Mouse (Mus musculus): ENCODE measurements around the gene Smdt1. TPM values are rescaled to one million over a fixed set of nuclear protein-coding genes. Genes with fewer than 3 reads are reported as not detected.

Smdt1 gene
- total RNA-seq (2021) = 100 to 1,000 TPM; 116 to 123 TPM
- long read RNA-seq, experiment 1, transcript Smdt1-204 (3 exons, 597 nt) = minor isoform, 15 of 387 reads
- long read RNA-seq, experiment 1, transcript Smdt1-201 (3 exons, 705 nt) = major isoform, 145 of 387 reads
- long read RNA-seq, experiment 1, partial matches to known transcripts = 16 of 387 reads
- long read RNA-seq, experiment 1, other reads (novel, unspliced or antisense) = 211 of 387 reads
- long read RNA-seq, experiment 2, transcript Smdt1-201 (3 exons, 705 nt) = major isoform, 176 of 507 reads
- long read RNA-seq, experiment 2, transcript Smdt1-204 (3 exons, 597 nt) = minor isoform, 31 of 507 reads
- long read RNA-seq, experiment 2, partial matches to known transcripts = 0 of 507 reads
- long read RNA-seq, experiment 2, other reads (novel, unspliced or antisense) = 300 of 507 reads

DNA sequence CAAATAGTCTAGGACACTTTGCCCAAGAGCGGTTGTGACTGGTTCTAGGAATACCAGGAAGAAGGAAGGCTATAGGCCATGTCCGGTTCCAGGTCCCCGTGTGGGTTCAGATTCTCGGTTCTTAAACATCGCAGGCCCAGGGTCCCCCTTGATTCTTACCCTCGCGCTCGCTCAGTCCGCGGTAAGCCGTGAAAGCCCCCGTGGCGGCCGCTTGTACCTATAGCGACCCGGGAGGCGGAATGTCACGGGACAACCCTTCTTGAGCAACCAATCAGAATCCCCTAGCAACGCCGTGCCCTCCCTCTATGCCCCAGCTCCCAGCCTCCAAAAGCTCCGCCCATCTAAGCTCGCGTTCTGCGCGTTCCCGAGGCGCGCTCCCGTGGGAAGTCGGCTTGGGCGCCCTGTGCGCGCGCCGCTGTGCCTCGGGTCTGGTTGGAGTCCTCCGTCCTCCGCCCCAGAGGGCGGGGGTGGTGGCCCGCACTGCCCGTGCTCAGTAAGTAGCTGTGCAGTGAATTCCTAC is at the start of gene Smdt1, which contains the start of the genes Naga and Pheta2:
Gene Smdt1, plus strand, starts transcription at position 367 of the 520 bp plus-strand sequence.
Gene Naga, minus strand, starts transcription at position 333 of the 520 bp plus-strand sequence.
Gene Pheta2, plus strand, starts transcription at position 350 of the 520 bp plus-strand sequence.
- peak; percentile 95 to 97 for DNase-seq
- intact Hi-C loops (cut with DNase I) = no loop called here

DNA sequence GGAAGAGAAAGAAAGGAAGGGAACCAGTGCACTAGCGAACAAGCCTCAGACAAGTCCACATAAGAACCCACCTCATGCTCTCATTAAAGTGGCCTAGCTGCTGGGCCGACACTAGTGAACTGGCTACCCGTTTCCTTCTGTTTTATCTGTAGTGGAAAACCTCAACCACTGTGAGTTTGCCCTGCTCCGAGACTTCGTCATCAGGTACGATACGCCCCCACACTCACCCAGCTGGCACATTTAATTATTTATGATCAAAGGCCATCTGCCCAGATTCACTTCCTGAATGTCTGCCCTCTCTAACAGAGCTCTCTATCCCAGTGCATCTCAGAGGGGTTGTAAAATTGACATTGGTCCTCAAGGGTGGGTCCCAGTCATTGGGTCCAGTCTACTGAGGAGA is 48.5 kb upstream of the Smdt1 start:
- DNase-seq = no peak
- intact Hi-C loops (cut with DNase I) = no loop called here

- DNase-seq = no peak
- intact Hi-C loops (cut with DNase I) = no loop called here
Measured at GRCm38 (mm10) chr15:82292851-82293250, 45.9 kb upstream of the Smdt1 start.

DNA sequence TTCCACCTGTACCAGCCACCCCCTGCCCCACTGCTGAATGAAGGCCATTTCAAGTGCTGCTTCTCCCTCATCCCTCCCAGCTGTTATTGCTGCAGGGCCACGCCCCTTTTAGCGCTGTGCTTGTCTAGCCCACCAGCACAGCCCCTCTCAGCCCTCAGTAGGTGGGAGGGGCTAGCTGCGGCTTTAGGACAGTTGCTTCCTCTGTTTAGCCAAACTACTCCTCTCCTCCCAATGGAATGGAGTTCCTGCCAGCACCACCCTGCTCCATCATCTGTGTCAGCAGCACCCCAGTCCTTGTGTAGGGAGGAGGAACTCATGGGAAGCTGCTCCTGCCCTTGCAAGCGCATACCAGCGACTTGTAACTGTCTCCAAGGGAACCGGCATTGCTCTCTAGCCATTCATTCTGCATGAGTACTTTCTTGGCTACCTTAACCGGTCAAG is 45.5 kb upstream of the Smdt1 start:
- intact Hi-C loops (cut with DNase I) = no loop called here
- DNase-seq = no peak

GRCm38 (mm10) chr15:82294059-82294458 is 44.7 kb upstream of the Smdt1 start:
- intact Hi-C loops (cut with DNase I) = no loop called here
- no peak for DNase-seq

DNA sequence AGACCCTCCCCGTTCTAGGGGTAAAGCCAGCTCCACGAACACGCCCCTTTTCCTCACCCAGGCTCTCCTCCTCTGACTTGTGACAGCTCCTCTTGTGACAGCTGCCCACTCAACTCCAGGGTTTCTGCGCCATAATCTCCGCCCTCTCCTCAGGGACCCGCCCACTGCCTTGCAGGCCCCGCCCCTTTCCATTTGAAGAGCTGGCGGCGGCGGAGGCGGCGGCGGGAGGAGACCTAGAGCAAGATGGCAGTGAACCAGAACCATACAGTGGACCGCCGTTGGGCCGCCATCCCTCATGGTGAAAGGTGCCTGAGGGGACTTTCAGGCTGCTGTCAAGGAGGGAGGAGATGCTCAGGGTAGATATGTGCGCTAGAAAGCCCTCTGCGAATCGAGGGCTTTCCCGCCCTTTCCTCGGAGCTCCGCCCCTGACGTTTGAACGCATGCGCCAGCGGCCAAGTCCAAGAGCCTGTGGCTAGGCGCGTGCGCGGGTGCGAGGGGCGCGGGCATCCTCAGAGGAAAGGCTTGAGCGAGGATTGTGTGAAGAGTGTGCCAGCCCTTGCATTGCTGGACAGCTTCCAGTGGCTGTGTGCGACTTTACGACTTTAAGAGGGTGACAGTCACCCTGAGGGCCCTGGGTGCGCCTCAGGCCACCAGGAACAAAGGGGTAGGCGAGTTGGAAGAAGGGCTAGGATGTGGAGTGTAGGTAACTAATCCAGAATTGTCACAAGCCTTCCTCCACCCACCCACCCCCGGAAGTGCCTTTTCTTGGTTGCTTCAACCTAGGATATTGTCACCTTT is 39.8 kb upstream of the Smdt1 start, which contains the start of gene Wbp2nl:
Gene Wbp2nl, plus strand, starts transcription at position 191 of the 798 bp plus-strand sequence.
- DNase-seq = no peak
- intact Hi-C loops (cut with DNase I) = no loop called here

GRCm38 (mm10) chr15:82307107-82307506 is 31.7 kb upstream of the Smdt1 start:
- DNase-seq = no peak
- intact Hi-C loops (cut with DNase I) = no loop called here

- no peak for DNase-seq
- intact Hi-C loops (cut with DNase I) = no loop called here
Measured at GRCm38 (mm10) chr15:82308416-82308815, 30.3 kb upstream of the Smdt1 start.

GRCm38 (mm10) chr15:82317839-82318238 is 20.9 kb upstream of the Smdt1 start:
- intact Hi-C loops (cut with DNase I) = no loop called here
- DNase-seq = no peak

- intact Hi-C loops (cut with DNase I) = no loop called here
- no peak for DNase-seq
Measured at GRCm38 (mm10) chr15:82319613-82320012, 19.1 kb upstream of the Smdt1 start.

GRCm38 (mm10) chr15:82322195-82322594 is 16.6 kb upstream of the Smdt1 start:
- intact Hi-C loops (cut with DNase I) = no loop called here
- no peak for DNase-seq

DNA sequence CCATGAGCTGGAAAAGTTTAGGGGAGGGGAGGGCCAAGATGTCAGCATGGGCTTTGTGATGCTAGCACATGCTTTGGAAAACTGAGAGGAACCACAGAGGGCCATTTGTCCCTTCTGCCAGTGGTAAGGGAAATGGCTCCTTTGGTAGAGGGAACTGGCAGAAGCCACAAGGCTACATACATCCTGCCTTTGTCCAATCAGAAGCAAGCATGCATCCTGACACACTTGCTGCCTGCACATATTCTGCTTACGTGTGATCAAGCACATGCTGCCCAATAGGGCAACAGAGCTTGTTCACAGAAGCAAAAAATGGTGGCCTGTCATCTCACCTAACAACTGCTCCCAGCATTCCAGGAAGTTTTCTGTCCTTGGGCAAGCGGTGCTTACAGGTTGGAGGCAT is 13.4 kb upstream of the Smdt1 start:
- DNase-seq = no peak
- intact Hi-C loops (cut with DNase I) = no loop called here

GRCm38 (mm10) chr15:82335194-82335593 is 3.6 kb upstream of the Smdt1 start:
- no peak for DNase-seq
- intact Hi-C loops (cut with DNase I) = no loop called here

GRCm38 (mm10) chr15:82336629-82337028 is 2.1 kb upstream of the Smdt1 start:
- no peak for DNase-seq
- intact Hi-C loops (cut with DNase I) = no loop called here

GRCm38 (mm10) chr15:82337875-82338274 is 884 bp upstream of the Smdt1 start:
- DNase-seq = no peak
- intact Hi-C loops (cut with DNase I) = no loop called here

- intact Hi-C loops (cut with DNase I) = no loop called here
- DNase-seq = no peak
Measured at GRCm38 (mm10) chr15:82339150-82339549, 391 bp downstream of the Smdt1 start.

DNA sequence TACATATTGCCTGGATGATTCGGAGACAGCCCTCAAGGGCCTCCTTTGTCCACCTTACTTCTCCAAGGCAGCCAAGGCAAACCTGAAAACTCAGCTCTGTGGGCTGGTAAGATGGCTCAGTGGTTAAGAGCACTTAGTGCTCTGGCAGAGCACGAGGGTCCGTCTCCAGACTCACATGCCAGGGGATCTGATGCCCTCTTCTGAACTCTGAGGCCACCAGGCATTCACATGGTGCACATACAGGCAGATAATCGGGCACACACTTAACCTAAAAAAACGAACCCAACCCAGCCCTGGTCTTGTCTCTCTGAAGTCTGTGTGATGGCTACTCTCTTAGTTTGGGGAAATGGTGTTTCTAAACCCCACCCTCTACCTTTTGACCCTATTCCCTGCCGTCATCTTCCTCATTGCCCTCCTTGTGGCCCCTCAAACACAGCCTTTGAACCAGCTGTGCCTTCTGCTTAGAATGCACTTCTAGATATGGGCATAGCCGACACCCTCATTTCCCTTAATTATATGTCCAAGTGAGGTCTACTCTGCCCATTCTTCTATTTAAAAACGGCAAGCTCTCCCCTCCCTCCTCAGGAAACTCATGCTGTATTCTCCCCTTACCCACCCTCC is 985 bp downstream of the Smdt1 start:
- no peak for DNase-seq
- intact Hi-C loops (cut with DNase I) = loop anchor here (10.0 kb wide), 1 partner anchor 175 kb away; no protein-coding TSS in a partner anchor

DNA sequence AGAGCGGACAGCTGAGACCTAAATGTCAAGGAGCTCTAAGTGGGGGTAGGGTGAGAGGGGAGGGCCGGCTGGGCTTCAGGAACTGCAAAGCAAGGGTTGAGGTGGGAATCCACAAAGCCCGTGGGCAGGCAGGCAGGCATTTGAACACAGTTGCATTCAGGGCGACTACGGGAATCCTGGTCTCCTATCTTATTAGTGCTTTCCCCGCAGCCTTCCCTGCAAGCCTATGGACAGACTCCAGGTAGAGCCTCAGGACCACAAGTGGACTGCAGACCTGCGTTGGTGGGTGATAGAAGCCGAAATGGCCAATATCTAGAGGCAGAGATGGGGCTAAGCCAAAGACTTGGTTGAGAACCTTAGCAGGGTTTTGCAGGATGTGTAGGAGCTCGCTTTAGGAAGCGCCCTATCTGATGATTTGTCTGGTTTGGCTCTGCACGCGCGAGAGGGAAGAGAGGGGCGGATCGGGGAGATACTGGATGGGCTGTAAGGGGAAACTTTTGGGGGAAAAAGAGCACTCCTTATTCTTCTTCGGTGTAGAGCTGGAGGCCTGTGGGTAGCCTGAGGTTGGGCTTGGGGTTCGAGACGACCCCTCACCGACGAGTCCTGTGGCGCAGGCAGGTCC is 1.8 kb downstream of the Smdt1 start:
- intact Hi-C loops (cut with DNase I) = loop anchor here (10.0 kb wide), 1 partner anchor 176 kb away; no protein-coding TSS in a partner anchor
- no peak for DNase-seq

GRCm38 (mm10) chr15:82341036-82341501 is 2.3 kb downstream of the Smdt1 start:
- DNase-seq = peak; percentile 52 to 57
- intact Hi-C loops (cut with DNase I) = loop anchor here (10.0 kb wide), 1 partner anchor 176 kb away; no protein-coding TSS in a partner anchor

All from gastrocnemius, postnatal 36 days (tissue).